Mouse (Mus musculus) kidney, embryonic 14.5 days (tissue): ENCODE measurements around the gene Tbx5. TPM values are rescaled to one million over a fixed set of nuclear protein-coding genes. Genes with fewer than 3 reads are reported as not detected.

Source experiments
- ATAC-seq: fragments of 200-750 bp; cut with Nextera tagmentation; 2 replicates; pipeline ENCODE4 v1.8.0; 2017; ENCODE audit warnings: moderate number of reproducible peaks, mild to moderate bottlenecking, moderate TSS enrichment, moderate library complexity; ENCODE audit not compliant: low FRiP score, low TSS enrichment
- H3K27ac ChIP-seq: fragments of 300-500 bp; sonication (generic); 2 replicates; pipeline ENCODE4 v1.5.1; 2014; ENCODE audit warnings: low read depth, mild to moderate bottlenecking, low read length, moderate library complexity, mixed read lengths
- H3K27me3 ChIP-seq: fragments of 300-500 bp; sonication (generic); 2 replicates; pipeline ENCODE4 v1.6.1; 2014; ENCODE audit warnings: mild to moderate bottlenecking, low read length; ENCODE audit not compliant: control insufficient read depth, insufficient read depth
- H3K36me3 ChIP-seq: fragments of 300-500 bp; sonication (generic); 2 replicates; pipeline ENCODE4 v1.6.1; 2014; ENCODE audit warnings: low read length, mixed read lengths; ENCODE audit not compliant: control insufficient read depth, insufficient read depth
- H3K4me1 ChIP-seq: fragments of 300-500 bp; sonication (generic); 2 replicates; pipeline ENCODE4 v1.6.1; 2014; ENCODE audit warnings: low read length, mixed read lengths; ENCODE audit not compliant: control insufficient read depth, insufficient read depth
- H3K4me2 ChIP-seq: fragments of 300-500 bp; sonication (generic); replicated peaks from 2 replicates; pipeline ENCODE4 v1.6.1; 2014; ENCODE audit warnings: low read depth, mild to moderate bottlenecking, low read length
- H3K4me3 ChIP-seq: fragments of 300-500 bp; sonication (generic); 2 replicates; pipeline ENCODE4 v1.5.1; 2014; ENCODE audit warnings: mild to moderate bottlenecking, low read length
- H3K9ac ChIP-seq: fragments of 300-500 bp; sonication (generic); 2 replicates; pipeline ENCODE4 v1.6.1; 2014; ENCODE audit warnings: low read depth, mild to moderate bottlenecking, low read length, moderate library complexity
- H3K9me3 ChIP-seq: fragments of 300-500 bp; sonication (generic); 2 replicates; pipeline ENCODE4 v1.6.1; 2016; ENCODE audit warnings: low read length; ENCODE audit not compliant: control insufficient read depth
- WGBS: fragments of 180-500 bp; shearing (Covaris S2); extraction: QIAGEN DNeasy Blood & Tissue Kit; methylation state at CpG from one replicate; pipeline ENCODE4 v1.1.7; 2014; 5-methylcytosine and 5-hydroxymethylcytosine counted together
- polyA plus RNA-seq: library from polyadenylated mRNA; unstranded; fragments of >200 nt; fragmentation: Nextera tagmentation; extraction: Ambion mirVana; gene quantifications from 2 replicates; pipeline ENCODE4 v1.2.1, GENCODE M21; 2014

The Tbx5 gene
- polyA plus RNA-seq, 1 experiment from 2014 or later: not detected

GRCm38 (mm10) chr5:119838441-119838840 lies 6.0 kb downstream of the Tbx5 start:
- Histone ChIP-seq H3K27me3 (peaks cover 97% of the 10 kb centered on the region), H3K4me3 (no peak overlapping the region), H3K9ac (no peak overlapping the region), H3K27ac (no peak overlapping the region), H3K36me3 (no peaks in the 10 kb centered on the region), H3K4me2 (no peak overlapping the region), H3K4me1 (no peaks in the 10 kb centered on the region), H3K9me3 (no peaks in the 10 kb centered on the region)
- ATAC-seq: no peak
- 2% methylated on average over 7 of the region's 7 CpGs for WGBS

- Histone ChIP-seq H3K4me2 (no peak overlapping the region), H3K9ac (no peak overlapping the region), H3K36me3 (no peaks in the 10 kb centered on the region), H3K4me1 (no peaks in the 10 kb centered on the region), H3K27me3 (peaks cover 97% of the 10 kb centered on the region), H3K4me3 (no peak overlapping the region), H3K27ac (no peak overlapping the region), H3K9me3 (no peaks in the 10 kb centered on the region)
- WGBS: 2% methylated on average over 16 of the region's 16 CpGs
- no peak for ATAC-seq
These were observed 6.7 kb downstream of the Tbx5 start for GRCm38 (mm10) chr5:119839156-119839555.

- Histone ChIP-seq H3K9ac (no peak overlapping the region), H3K4me2 (no peak overlapping the region), H3K27ac (no peak overlapping the region), H3K4me3 (no peak overlapping the region), H3K4me1 (no peaks in the 10 kb centered on the region), H3K27me3 (peaks cover 100% of the 10 kb centered on the region), H3K36me3 (no peaks in the 10 kb centered on the region), H3K9me3 (no peaks in the 10 kb centered on the region)
- ATAC-seq: no peak
- under 1% methylated on average over 34 of the region's 34 CpGs for WGBS
These were observed 7.3 kb downstream of the Tbx5 start for GRCm38 (mm10) chr5:119839616-119840368.

GRCm38 (mm10) chr5:119840404-119840803 lies 7.9 kb downstream of the Tbx5 start:
- no peaks in the 10 kb centered on the region for H3K4me1 ChIP-seq
- H3K27ac ChIP-seq: no peak overlapping the region
- H3K4me3 ChIP-seq: no peak overlapping the region
- no peak for ATAC-seq
- H3K9ac ChIP-seq: no peak overlapping the region
- no peaks in the 10 kb centered on the region for H3K9me3 ChIP-seq
- H3K4me2 ChIP-seq: no peak overlapping the region
- peaks cover 100% of the 10 kb centered on the region for H3K27me3 ChIP-seq
- 1% methylated on average over 7 of the region's 7 CpGs for WGBS
- H3K36me3 ChIP-seq: no peaks in the 10 kb centered on the region

- Histone ChIP-seq H3K27ac (no peak overlapping the region), H3K4me3 (no peak overlapping the region), H3K27me3 (peaks cover 99% of the 10 kb centered on the region), H3K4me1 (no peaks in the 10 kb centered on the region), H3K4me2 (no peak overlapping the region), H3K9ac (no peak overlapping the region), H3K9me3 (no peaks in the 10 kb centered on the region), H3K36me3 (no peaks in the 10 kb centered on the region)
- ATAC-seq: no peak
- WGBS: 2% methylated on average over 26 of the region's 26 CpGs
These were observed 9.4 kb downstream of the Tbx5 start for GRCm38 (mm10) chr5:119841634-119842420.

GRCm38 (mm10) chr5:119842701-119843393 lies 10.4 kb downstream of the Tbx5 start:
- Histone ChIP-seq H3K4me3 (no peak overlapping the region), H3K27me3 (peaks cover 96% of the 10 kb centered on the region), H3K9ac (no peak overlapping the region), H3K9me3 (no peaks in the 10 kb centered on the region), H3K4me1 (no peaks in the 10 kb centered on the region), H3K27ac (no peak overlapping the region), H3K4me2 (no peak overlapping the region), H3K36me3 (no peaks in the 10 kb centered on the region)
- ATAC-seq: no peak
- WGBS: 8% methylated on average over 4 of the region's 4 CpGs

GRCm38 (mm10) chr5:119843394-119843777 lies 10.9 kb downstream of the Tbx5 start:
- WGBS: 1% methylated on average over 8 of the region's 8 CpGs
- no peak for ATAC-seq
- Histone ChIP-seq H3K9me3 (no peaks in the 10 kb centered on the region), H3K4me2 (no peak overlapping the region), H3K9ac (no peak overlapping the region), H3K36me3 (no peaks in the 10 kb centered on the region), H3K27ac (no peak overlapping the region), H3K27me3 (peaks cover 90% of the 10 kb centered on the region), H3K4me3 (no peak overlapping the region), H3K4me1 (no peaks in the 10 kb centered on the region)

GRCm38 (mm10) chr5:119844366-119844765 lies 11.9 kb downstream of the Tbx5 start:
- 1% methylated on average over 5 of the region's 5 CpGs for WGBS
- Histone ChIP-seq H3K9ac (no peak overlapping the region), H3K9me3 (no peaks in the 10 kb centered on the region), H3K4me1 (no peaks in the 10 kb centered on the region), H3K27me3 (peaks cover 83% of the 10 kb centered on the region), H3K36me3 (no peaks in the 10 kb centered on the region), H3K27ac (no peak overlapping the region), H3K4me3 (no peak overlapping the region), H3K4me2 (no peak overlapping the region)
- ATAC-seq: no peak
